Mouse (Mus musculus): ENCODE measurements around the gene Gtf2ird1. TPM values are rescaled to one million over a fixed set of nuclear protein-coding genes. Genes with fewer than 3 reads are reported as not detected.

Gene Gtf2ird1
- polyA plus RNA-seq (2017; shearing (Covaris generic)) = 10 to 100 TPM; 11.0 to 21.5 TPM

GRCm38 (mm10) chr5:134456503-134456962 lies at the start of gene Gtf2ird1:
Gtf2ird1 (minus strand) TSS chr5:134456716.

DNA sequence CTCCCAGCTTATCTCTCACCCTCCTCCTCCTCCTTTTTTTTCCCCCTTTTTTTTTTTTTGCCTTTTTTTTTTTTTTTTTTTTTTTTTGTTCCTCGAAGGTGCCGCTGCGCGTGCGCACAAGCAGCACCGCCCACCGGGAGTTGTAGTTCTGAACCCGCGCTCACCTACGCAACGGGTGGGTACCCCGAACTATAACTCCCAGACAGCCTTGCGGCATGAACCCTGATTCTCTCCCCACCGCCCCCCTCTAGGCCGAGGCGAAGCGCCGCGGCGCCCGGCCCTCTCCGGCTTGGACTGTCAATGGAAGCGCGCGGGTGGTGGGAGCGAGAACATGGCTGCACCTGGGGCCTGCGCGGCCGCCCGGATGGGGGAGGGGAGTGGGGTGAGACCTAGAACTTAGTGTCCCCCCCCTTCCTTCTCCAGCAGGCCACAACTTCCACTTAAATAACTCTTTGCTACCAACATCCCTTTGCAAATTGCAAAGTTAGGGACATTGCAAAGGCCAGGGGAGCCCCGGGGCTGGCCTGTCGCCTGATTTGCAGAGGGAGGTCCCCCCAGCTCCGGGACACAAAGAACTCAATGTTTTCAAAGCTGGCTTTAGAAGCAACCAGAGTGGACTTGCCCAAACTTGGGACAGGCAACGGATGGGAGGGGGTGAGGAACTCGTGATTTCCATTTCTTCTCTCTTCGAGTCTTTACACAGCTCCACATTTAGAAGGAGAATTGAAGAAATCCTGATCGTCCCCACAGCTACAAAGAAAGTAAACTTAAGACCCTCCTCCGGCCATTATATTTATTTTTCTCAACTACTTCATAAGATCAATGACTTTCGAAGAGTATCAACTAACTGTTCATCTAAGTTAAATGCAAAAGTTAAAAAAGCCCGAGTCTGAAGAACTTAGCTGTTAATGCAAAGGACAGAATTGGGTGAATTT lies 141.6 kb downstream of the Gtf2ird1 start, which contains the start of gene Gtf2i:
Gtf2i (minus strand) TSS at position 73 of the 935 bp plus-strand sequence.

Other genes with a start within 250 kb of the Gtf2ird1 start
- 10 to 100 TPM; 22.8 to 31.3 TPM for gene Ncf1, start 227.1 kb downstream of the Gtf2ird1 start, polyA plus RNA-seq (2017; shearing (Covaris generic))
- 100 to 1,000 TPM in 1 of 2 experiments, 10 to 100 TPM in 1; 76.2 to 145 TPM for gene Gtf2i, start 142.0 kb downstream of the Gtf2ird1 start, polyA plus RNA-seq (2017; shearing (Covaris generic))
- gene Clip2, start 95.7 kb upstream of the Gtf2ird1 start, polyA plus RNA-seq (2017; shearing (Covaris generic)) = 1 to 10 TPM in 1 of 2 experiments, under 1 TPM in 1; 0.32 to 1.2 TPM
- under 1 TPM in 1 of 2 experiments, not detected in 1; 0.14 TPM for gene Syna, start 103.5 kb upstream of the Gtf2ird1 start, polyA plus RNA-seq (2017; shearing (Covaris generic))
- 100 to 1,000 TPM; 172 to 181 TPM for gene Rfc2, start 124.7 kb upstream of the Gtf2ird1 start, polyA plus RNA-seq (2017; shearing (Covaris generic))
- gene Lat2, start 158.3 kb upstream of the Gtf2ird1 start, polyA plus RNA-seq (2017; shearing (Covaris generic)) = 1 to 10 TPM; 3.4 to 7.5 TPM
- gene Eif4h, start 182.8 kb upstream of the Gtf2ird1 start, polyA plus RNA-seq (2017; shearing (Covaris generic)) = 100 to 1,000 TPM; 261 to 284 TPM
- 10 to 100 TPM; 17.6 to 25.3 TPM for gene Limk1, start 231.9 kb upstream of the Gtf2ird1 start, polyA plus RNA-seq (2017; shearing (Covaris generic))

All from activated CD4-positive, CD25-positive, alpha-beta regulatory T cell (primary cell).